13 mouse cellular contexts compared by ENCODE assay signal in genomic region chr5:75278041-75278440, GRCm38 (mm10).
DNase-seq lines count a peak whose midpoint lies in the region.
"Had no signal": no experiment of that assay in that cellular context is flagged by ENCODE, and none has a peak within 500 bp of the region (broad histone marks: within the 10 kb centered on the region; RNA-seq: fewer than 3 reads in every experiment).

No protein-coding gene starts in this region.

- DNase-seq in gastrocnemius, adult 18-20 months (ENCODE audit: low spot score), result peak; percentile 20
- DNase-seq in gastrocnemius, postnatal 10 days, result no peak
- DNase-seq in heart, adult 9 months (ENCODE audit: low spot score in 2 of 2), result peak; percentile 28 to 30
- DNase-seq in heart, postnatal 25 days (ENCODE audit: low spot score), result no peak
- DNase-seq in heart, postnatal 14 days, result peak; percentile 20 to 21
- no peak for DNase-seq in left cerebral cortex, postnatal 4 days
- DNase-seq in urinary bladder, postnatal 14 days (ENCODE audit: low spot score), result no peak
- DNase-seq: cerebellum, adult 11 months; cerebellum, adult 8-10 months; cerebellum, postnatal 14 days; embryo, embryonic 11 days; gastrocnemius, postnatal 25 days; kidney, adult 8-10 months had no signal

- intact Hi-C loops in heart, postnatal 25 days (cut with DNase I), result no loop called here
- intact Hi-C loops in heart, postnatal 14 days (cut with DNase I), result no loop called here
- intact Hi-C loops in left cerebral cortex, postnatal 4 days (cut with DNase I), result no loop called here

Comparison
In these comparisons a context has a peak if more than half of its experiments do, and no peak if none do; other contexts are left out.
1. DNase-seq: peak in gastrocnemius, adult 18-20 months (single experiment), heart, adult 9 months (2 of 2) and heart, postnatal 14 days (2 of 2); none in gastrocnemius, postnatal 10 days (single experiment), heart, postnatal 25 days (single experiment), left cerebral cortex, postnatal 4 days (single experiment) and urinary bladder, postnatal 14 days (single experiment).